Mouse (Mus musculus): ENCODE measurements around the gene Rfc4. TPM values are rescaled to one million over a fixed set of nuclear protein-coding genes. Genes with fewer than 3 reads are reported as not detected.
A peak's percentile ranks its signal among the peaks of the same experiment; 100 is the strongest.

The Rfc4 gene
- polyA plus RNA-seq, 1 experiment from 2014 or later = 150 TPM

DNA sequence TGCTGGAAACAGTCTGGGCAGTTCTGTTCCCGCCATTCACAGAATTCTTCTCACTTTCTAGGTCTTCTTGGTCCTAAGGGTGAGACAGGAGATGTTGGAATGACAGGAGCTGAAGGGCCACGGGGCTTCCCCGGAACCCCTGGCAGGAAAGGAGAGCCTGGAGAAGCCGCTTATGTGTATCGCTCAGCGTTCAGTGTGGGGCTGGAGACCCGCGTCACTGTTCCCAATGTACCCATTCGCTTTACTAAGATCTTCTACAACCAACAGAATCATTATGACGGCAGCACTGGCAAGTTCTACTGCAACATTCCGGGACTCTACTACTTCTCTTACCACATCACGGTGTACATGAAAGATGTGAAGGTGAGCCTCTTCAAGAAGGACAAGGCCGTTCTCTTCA lies 29.5 kb upstream of the Rfc4 start:
- H3K4me1 ChIP-seq = no peaks in the 10 kb centered on the region
- no peak overlapping the region for H3K9ac ChIP-seq
- no peaks in the 10 kb centered on the region for H3K27me3 ChIP-seq
- ATAC-seq = no peak
- H3K4me3 ChIP-seq = no peak overlapping the region
- H3K9me3 ChIP-seq (replicated peaks) = no peaks in the 10 kb centered on the region
- H3K4me2 ChIP-seq = no peak overlapping the region
- 92% methylated on average over 13 of the region's 13 CpGs for WGBS
- no peaks in the 10 kb centered on the region for H3K36me3 ChIP-seq (ENCODE audit: poor library complexity, severe bottlenecking)
- no peak overlapping the region for H3K27ac ChIP-seq

DNA sequence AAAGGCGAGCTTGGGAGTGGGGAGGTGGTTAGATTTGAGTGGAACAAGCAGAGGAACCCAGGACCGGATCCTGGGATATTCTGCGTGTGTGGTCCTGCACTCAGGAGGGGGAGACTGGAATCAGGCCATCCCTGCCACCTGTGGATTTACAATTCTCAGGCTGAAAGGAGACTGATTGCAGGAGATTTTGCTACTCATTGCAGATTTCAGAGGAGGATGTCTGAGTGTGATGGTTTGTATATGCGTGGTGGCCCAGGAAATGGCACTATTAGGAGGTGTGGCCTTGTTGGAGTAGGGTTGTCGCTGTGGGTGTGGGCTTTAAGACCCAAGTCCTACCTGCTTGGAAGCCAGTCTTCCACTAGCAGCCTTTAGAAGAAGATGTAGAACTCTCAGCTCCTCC lies 26.7 kb upstream of the Rfc4 start:
- no peaks in the 10 kb centered on the region for H3K36me3 ChIP-seq (ENCODE audit: poor library complexity, severe bottlenecking)
- no peaks in the 10 kb centered on the region for H3K9me3 ChIP-seq (replicated peaks)
- 81% methylated on average over 5 of the region's 5 CpGs for WGBS
- H3K4me3 ChIP-seq = no peak overlapping the region
- H3K27ac ChIP-seq = no peak overlapping the region
- H3K4me2 ChIP-seq = no peak overlapping the region
- no peaks in the 10 kb centered on the region for H3K4me1 ChIP-seq
- no peak overlapping the region for H3K9ac ChIP-seq
- no peak for ATAC-seq
- no peaks in the 10 kb centered on the region for H3K27me3 ChIP-seq

DNA sequence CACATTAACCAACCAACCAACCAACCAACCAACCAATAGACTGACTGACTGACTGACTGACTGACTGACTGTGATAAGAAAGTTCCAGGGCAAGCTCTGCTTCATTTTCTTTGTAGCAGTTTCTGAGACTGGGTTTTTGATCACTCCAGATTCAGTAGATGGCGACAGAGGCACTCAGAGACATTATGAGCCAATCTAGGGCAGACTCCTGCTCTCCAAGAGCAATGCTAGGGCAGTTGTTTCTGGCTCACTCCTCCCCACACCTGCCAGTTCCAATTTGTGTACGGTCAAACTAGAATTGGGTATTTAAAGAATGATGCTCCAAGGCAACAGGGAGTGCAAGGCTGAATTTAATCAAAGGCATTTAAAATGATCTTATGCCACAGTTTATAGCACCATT lies 23.9 kb upstream of the Rfc4 start:
- Histone ChIP-seq H3K27ac (no peak overlapping the region), H3K4me3 (no peak overlapping the region), H3K4me2 (no peak overlapping the region), H3K27me3 (no peaks in the 10 kb centered on the region), H3K36me3 (ENCODE audit: poor library complexity, severe bottlenecking) (no peaks in the 10 kb centered on the region), H3K9ac (no peak overlapping the region), H3K9me3 (replicated peaks) (no peaks in the 10 kb centered on the region), H3K4me1 (no peaks in the 10 kb centered on the region)
- no peak for ATAC-seq
- 28% methylated on average over 2 of the region's 2 CpGs for WGBS

- no peaks in the 10 kb centered on the region for H3K9me3 ChIP-seq (replicated peaks)
- no peak overlapping the region for H3K9ac ChIP-seq
- no peaks in the 10 kb centered on the region for H3K4me1 ChIP-seq
- H3K27ac ChIP-seq = no peak overlapping the region
- no peaks in the 10 kb centered on the region for H3K36me3 ChIP-seq (ENCODE audit: poor library complexity, severe bottlenecking)
- H3K4me2 ChIP-seq = no peak overlapping the region
- 91% methylated on average over 8 of the region's 8 CpGs for WGBS
- H3K27me3 ChIP-seq = no peaks in the 10 kb centered on the region
- no peak for ATAC-seq
- no peak overlapping the region for H3K4me3 ChIP-seq
Measured at GRCm38 (mm10) chr16:23149396-23149795, 21.9 kb upstream of the Rfc4 start.

GRCm38 (mm10) chr16:23148936-23149335 lies 21.4 kb upstream of the Rfc4 start:
- Histone ChIP-seq H3K36me3 (ENCODE audit: poor library complexity, severe bottlenecking) (no peaks in the 10 kb centered on the region), H3K9me3 (replicated peaks) (no peaks in the 10 kb centered on the region), H3K4me1 (no peaks in the 10 kb centered on the region), H3K27me3 (no peaks in the 10 kb centered on the region), H3K4me2 (no peak overlapping the region), H3K9ac (no peak overlapping the region), H3K4me3 (no peak overlapping the region), H3K27ac (no peak overlapping the region)
- WGBS = 77% methylated on average over 2 of the region's 2 CpGs
- ATAC-seq = no peak

- Histone ChIP-seq H3K9me3 (replicated peaks) (no peaks in the 10 kb centered on the region), H3K36me3 (ENCODE audit: poor library complexity, severe bottlenecking) (no peaks in the 10 kb centered on the region), H3K27ac (no peak within 1 kb of the TSS), H3K9ac (no peak within 1 kb of the TSS), H3K4me2 (no peak within 1 kb of the TSS), H3K27me3 (no peaks in the 10 kb centered on the region), H3K4me3 (no peak within 1 kb of the TSS), H3K4me1 (no peaks in the 10 kb centered on the region)
- WGBS = 93% methylated on average over 3 of the region's 3 CpGs
- no peak for ATAC-seq
Measured at GRCm38 (mm10) chr16:23146280-23146679, 18.7 kb upstream of the Rfc4 start, which contains the start of gene Adipoq. Gene Adipoq, plus strand, starts transcription at chr16:23146536.

GRCm38 (mm10) chr16:23145211-23145610 lies 17.7 kb upstream of the Rfc4 start:
- Histone ChIP-seq H3K4me3 (no peak overlapping the region), H3K4me2 (no peak overlapping the region), H3K4me1 (no peaks in the 10 kb centered on the region), H3K9ac (no peak overlapping the region), H3K36me3 (ENCODE audit: poor library complexity, severe bottlenecking) (no peaks in the 10 kb centered on the region), H3K27me3 (no peaks in the 10 kb centered on the region), H3K9me3 (replicated peaks) (no peaks in the 10 kb centered on the region), H3K27ac (no peak overlapping the region)
- no peak for ATAC-seq
- WGBS = 75% methylated on average over 5 of the region's 5 CpGs

DNA sequence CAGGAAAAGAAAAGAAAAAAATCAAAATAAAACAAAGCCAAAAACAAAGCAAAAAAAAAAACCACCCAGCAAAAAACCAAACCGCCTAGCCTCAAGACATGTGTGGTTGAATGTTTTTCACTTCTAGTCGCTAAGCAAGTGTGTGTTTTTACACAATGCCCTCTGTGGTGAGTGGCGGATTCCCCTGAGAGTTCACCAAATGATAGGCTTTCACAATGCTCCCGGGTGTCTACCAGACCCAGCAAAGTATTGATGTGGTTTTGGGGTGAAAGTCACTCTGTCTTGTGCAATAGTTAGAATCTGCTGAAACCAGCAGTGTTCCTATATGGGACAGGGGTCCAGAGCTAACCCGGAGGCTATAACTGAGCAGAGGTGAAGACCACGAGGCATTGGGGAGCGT lies 16.8 kb upstream of the Rfc4 start:
- Histone ChIP-seq H3K9ac (no peak overlapping the region), H3K4me3 (no peak overlapping the region), H3K27ac (no peak overlapping the region), H3K9me3 (replicated peaks) (no peaks in the 10 kb centered on the region), H3K4me1 (no peaks in the 10 kb centered on the region), H3K4me2 (no peak overlapping the region), H3K27me3 (no peaks in the 10 kb centered on the region), H3K36me3 (ENCODE audit: poor library complexity, severe bottlenecking) (no peaks in the 10 kb centered on the region)
- no peak for ATAC-seq
- 85% methylated on average over 7 of the region's 7 CpGs for WGBS

- Histone ChIP-seq H3K4me2 (no peak overlapping the region), H3K4me1 (no peaks in the 10 kb centered on the region), H3K36me3 (ENCODE audit: poor library complexity, severe bottlenecking) (no peaks in the 10 kb centered on the region), H3K9ac (no peak overlapping the region), H3K27ac (no peak overlapping the region), H3K27me3 (no peaks in the 10 kb centered on the region), H3K9me3 (replicated peaks) (no peaks in the 10 kb centered on the region), H3K4me3 (no peak overlapping the region)
- ATAC-seq = no peak
- WGBS = 96% methylated on average over 3 of the region's 3 CpGs
Measured at GRCm38 (mm10) chr16:23140911-23141310, 13.4 kb upstream of the Rfc4 start.

- no peak overlapping the region for H3K4me2 ChIP-seq
- no peaks in the 10 kb centered on the region for H3K27me3 ChIP-seq
- H3K9ac ChIP-seq = no peak overlapping the region
- H3K4me3 ChIP-seq = no peak overlapping the region
- H3K36me3 ChIP-seq (ENCODE audit: poor library complexity, severe bottlenecking) = no peaks in the 10 kb centered on the region
- 66% methylated on average over 4 of the region's 4 CpGs for WGBS
- H3K9me3 ChIP-seq (replicated peaks) = no peaks in the 10 kb centered on the region
- H3K4me1 ChIP-seq = no peaks in the 10 kb centered on the region
- no peak for ATAC-seq
- H3K27ac ChIP-seq = no peak overlapping the region
Measured at GRCm38 (mm10) chr16:23136406-23136970, 9.0 kb upstream of the Rfc4 start.

GRCm38 (mm10) chr16:23135421-23136149 lies 8.0 kb upstream of the Rfc4 start:
- peak; percentile 48 for ATAC-seq
- Histone ChIP-seq H3K9me3 (replicated peaks) (no peaks in the 10 kb centered on the region), H3K36me3 (ENCODE audit: poor library complexity, severe bottlenecking) (no peaks in the 10 kb centered on the region), H3K4me1 (no peaks in the 10 kb centered on the region), H3K9ac (no peak overlapping the region), H3K4me3 (no peak overlapping the region), H3K27ac (no peak overlapping the region), H3K27me3 (no peaks in the 10 kb centered on the region), H3K4me2 (no peak overlapping the region)
- 23% methylated on average over 11 of the region's 11 CpGs for WGBS

DNA sequence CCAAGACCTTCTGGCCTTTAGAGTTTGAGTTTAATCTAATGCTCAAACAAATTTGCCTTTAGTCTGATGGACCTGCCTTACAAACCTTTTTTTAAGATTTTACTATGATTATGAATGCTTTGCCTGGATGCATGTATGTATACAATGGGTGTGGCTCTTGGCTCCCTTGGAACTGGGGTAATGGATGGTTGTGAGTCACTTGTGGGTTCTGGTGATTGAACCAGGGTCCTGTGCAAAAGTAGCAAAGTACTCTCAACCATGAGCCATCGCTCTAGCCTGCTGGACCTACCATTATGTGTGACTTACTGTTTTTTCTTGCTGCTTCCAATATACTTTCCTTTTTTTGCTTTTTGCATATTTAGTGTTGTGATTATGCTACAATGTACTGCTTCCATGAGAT lies 4.8 kb upstream of the Rfc4 start:
- Histone ChIP-seq H3K4me3 (no peak overlapping the region), H3K27me3 (no peaks in the 10 kb centered on the region), H3K9ac (no peak overlapping the region), H3K36me3 (ENCODE audit: poor library complexity, severe bottlenecking) (no peaks in the 10 kb centered on the region), H3K4me2 (no peak overlapping the region), H3K4me1 (peaks cover 17% of the 10 kb centered on the region), H3K27ac (no peak overlapping the region), H3K9me3 (replicated peaks) (no peaks in the 10 kb centered on the region)
- no peak for ATAC-seq
- 97% methylated on average over 1 of the region's 1 CpGs for WGBS

- Histone ChIP-seq H3K27me3 (no peaks in the 10 kb centered on the region), H3K9ac (no peak overlapping the region), H3K36me3 (ENCODE audit: poor library complexity, severe bottlenecking) (no peaks in the 10 kb centered on the region), H3K9me3 (replicated peaks) (no peaks in the 10 kb centered on the region), H3K4me2 (no peak overlapping the region), H3K4me3 (no peak overlapping the region), H3K4me1 (peaks cover 27% of the 10 kb centered on the region), H3K27ac (no peak overlapping the region)
- ATAC-seq = no peak
- WGBS = 92% methylated on average over 3 of the region's 3 CpGs
Measured at GRCm38 (mm10) chr16:23130303-23130702, 2.8 kb upstream of the Rfc4 start.
